Mouse (Mus musculus): ENCODE measurements around the gene Patl2.

Patl2 gene

DNA sequence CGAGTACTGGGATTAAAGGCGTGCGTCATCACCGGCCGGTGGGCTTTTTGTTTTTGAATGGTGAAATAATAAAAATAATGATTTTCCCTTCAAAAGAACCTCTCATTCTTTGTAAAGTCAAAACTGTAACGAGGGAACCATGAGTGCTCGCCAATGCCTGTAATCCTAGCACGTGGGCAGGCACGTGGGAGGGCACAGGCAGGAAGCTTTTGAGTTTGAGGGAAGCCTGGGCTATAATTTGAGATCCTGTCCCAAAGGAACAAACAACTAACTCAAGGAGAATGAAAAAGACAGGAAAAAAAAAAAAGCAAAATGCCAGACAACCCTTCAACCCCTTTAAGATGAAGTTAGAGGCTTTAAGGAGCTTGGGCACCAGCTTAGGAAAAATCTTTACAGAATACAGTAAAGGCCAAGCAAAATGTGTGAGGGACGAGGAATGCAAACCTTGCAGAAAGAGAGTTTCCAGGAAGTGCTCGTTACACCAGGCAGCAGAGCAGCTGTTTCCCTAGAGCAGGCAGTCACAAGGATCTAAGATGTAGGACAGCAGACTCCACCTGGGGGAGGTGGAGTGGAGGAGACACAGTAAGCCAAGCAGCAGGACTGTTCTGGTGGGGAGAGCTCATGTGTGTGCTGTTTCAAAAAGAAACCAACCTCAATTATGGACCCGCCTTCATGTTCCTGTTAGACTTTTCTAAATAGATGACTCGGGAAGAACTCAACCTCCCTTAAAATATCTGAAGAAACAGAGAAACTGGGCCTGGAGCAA lies 22.4 kb downstream of the Patl2 start:
- no peaks in the 10 kb centered on the region for H3K36me3 ChIP-seq (ENCODE audit: insufficient read depth, low read length)
- 0 out of 2 replicates have a peak overlapping the region, but pooled peaks have one; percentile 7 for H3K4me3 ChIP-seq (replicated peaks; ENCODE audit: low read length)
- H3K27me3 ChIP-seq (ENCODE audit: insufficient read depth, low read length): 0 out of 2 replicates have a peak, but pooled peaks cover 9% of the 10 kb centered on the region
- H3K4me1 ChIP-seq (replicated peaks; ENCODE audit: low read depth, low read length): peaks cover 25% of the 10 kb centered on the region
- no peaks in the 10 kb centered on the region for H3K9me3 ChIP-seq (ENCODE audit: low read length)
- TF ChIP-seq CTCF (conservative IDR thresholded peaks at IDR 0.05; ENCODE audit: low read length) (no peak), NANOG (IDR thresholded peaks at IDR 0.05; ENCODE audit: borderline replicate concordance, low read length) (no peak), POU5F1 (IDR thresholded peaks at IDR 0.05; ENCODE audit: borderline replicate concordance, low read length) (no peak)

DNA sequence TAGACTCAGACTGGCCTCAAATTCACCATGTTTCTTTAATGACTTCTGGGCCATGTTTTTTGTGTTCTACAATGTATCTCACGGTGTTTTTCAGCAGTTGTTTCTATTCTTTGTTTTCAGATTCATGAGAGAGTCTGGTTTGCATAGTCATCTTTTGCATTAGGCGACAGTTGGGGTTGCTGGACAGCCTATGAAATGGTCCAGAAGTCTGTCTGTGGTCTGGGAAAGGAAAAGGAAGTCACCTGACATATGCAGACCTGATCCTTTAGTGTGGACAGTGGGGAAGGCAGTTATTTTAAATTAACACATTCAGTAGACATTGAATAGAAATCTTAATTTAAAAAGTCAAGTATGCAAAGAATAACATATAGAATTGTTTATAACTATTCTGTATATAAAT lies 23.5 kb downstream of the Patl2 start:
- Histone ChIP-seq H3K4me1 (replicated peaks; ENCODE audit: low read depth, low read length) (peaks cover 32% of the 10 kb centered on the region), H3K4me3 (replicated peaks; ENCODE audit: low read length) (no peak overlapping the region), H3K27me3 (ENCODE audit: insufficient read depth, low read length) (0 out of 2 replicates have a peak, but pooled peaks cover 6% of the 10 kb centered on the region), H3K36me3 (ENCODE audit: insufficient read depth, low read length) (no peaks in the 10 kb centered on the region), H3K9me3 (ENCODE audit: low read length) (no peaks in the 10 kb centered on the region)
- no peak for TF ChIP-seq NANOG (IDR thresholded peaks at IDR 0.05; ENCODE audit: borderline replicate concordance, low read length)

- H3K27me3 ChIP-seq (ENCODE audit: insufficient read depth, low read length): 0 out of 2 replicates have a peak, but pooled peaks cover 6% of the 10 kb centered on the region
- no peaks in the 10 kb centered on the region for H3K9me3 ChIP-seq (ENCODE audit: low read length)
- H3K4me3 ChIP-seq (replicated peaks; ENCODE audit: low read length): 0 out of 2 replicates have a peak overlapping the region, but pooled peaks have one; percentile 4
- no peak for TF ChIP-seq CTCF (conservative IDR thresholded peaks at IDR 0.05; ENCODE audit: low read length)
- no peak for TF ChIP-seq NANOG (IDR thresholded peaks at IDR 0.05; ENCODE audit: borderline replicate concordance, low read length)
- TF ChIP-seq POU5F1 (IDR thresholded peaks at IDR 0.05; ENCODE audit: borderline replicate concordance, low read length): no peak
- H3K4me1 ChIP-seq (replicated peaks; ENCODE audit: low read depth, low read length): peaks cover 32% of the 10 kb centered on the region
- no peaks in the 10 kb centered on the region for H3K36me3 ChIP-seq (ENCODE audit: insufficient read depth, low read length)
Observed at GRCm38 (mm10) chr2:122161542-122161941, 24.4 kb downstream of the Patl2 start.

- peaks cover 32% of the 10 kb centered on the region for H3K4me1 ChIP-seq (replicated peaks; ENCODE audit: low read depth, low read length)
- no peak for TF ChIP-seq POU5F1 (IDR thresholded peaks at IDR 0.05; ENCODE audit: borderline replicate concordance, low read length)
- TF ChIP-seq CTCF (conservative IDR thresholded peaks at IDR 0.05; ENCODE audit: low read length): peak; percentile 64
- H3K4me3 ChIP-seq (replicated peaks; ENCODE audit: low read length): 0 out of 2 replicates have a peak within 1 kb of the TSS, but pooled peaks have one; percentile 4
- H3K9me3 ChIP-seq (ENCODE audit: low read length): no peaks in the 10 kb centered on the region
- no peaks in the 10 kb centered on the region for H3K36me3 ChIP-seq (ENCODE audit: insufficient read depth, low read length)
- H3K27me3 ChIP-seq (ENCODE audit: insufficient read depth, low read length): 0 out of 2 replicates have a peak, but pooled peaks cover 6% of the 10 kb centered on the region
Observed at GRCm38 (mm10) chr2:122160680-122161079, 25.3 kb downstream of the Patl2 start, which contains the start of gene Trim69. Trim69 (plus strand) TSS chr2:122160700.

DNA sequence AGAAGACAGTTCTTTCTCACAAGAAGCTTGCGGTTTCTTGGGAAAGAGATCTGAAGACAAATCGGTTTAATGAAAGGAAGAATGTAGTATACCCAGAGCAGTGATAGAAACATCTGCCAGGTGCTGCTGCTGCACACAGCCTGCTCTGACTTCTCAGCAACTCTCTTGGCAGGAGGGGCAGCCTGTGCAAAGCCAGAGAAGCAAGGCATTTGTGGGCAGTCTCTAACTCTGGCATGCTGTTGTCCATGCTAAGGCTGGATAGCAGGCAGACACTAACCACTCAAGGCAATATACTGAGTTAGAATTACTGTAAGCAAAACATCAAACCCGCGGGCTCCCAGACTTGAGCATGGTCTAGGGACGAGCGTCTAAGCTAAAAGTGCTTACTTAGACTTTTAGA lies 26.3 kb downstream of the Patl2 start:
- peaks cover 13% of the 10 kb centered on the region; the same call in 1 of the 2 replicates for H3K27me3 ChIP-seq (ENCODE audit: insufficient read depth, low read length)
- no peaks in the 10 kb centered on the region for H3K36me3 ChIP-seq (ENCODE audit: insufficient read depth, low read length)
- no peaks in the 10 kb centered on the region for H3K9me3 ChIP-seq (ENCODE audit: low read length)
- peaks cover 32% of the 10 kb centered on the region for H3K4me1 ChIP-seq (replicated peaks; ENCODE audit: low read depth, low read length)
- H3K4me3 ChIP-seq (replicated peaks; ENCODE audit: low read length): no peak overlapping the region
- no peak for TF ChIP-seq CTCF (conservative IDR thresholded peaks at IDR 0.05; ENCODE audit: low read length)
- TF ChIP-seq POU5F1 (IDR thresholded peaks at IDR 0.05; ENCODE audit: borderline replicate concordance, low read length): no peak
- no peak for TF ChIP-seq NANOG (IDR thresholded peaks at IDR 0.05; ENCODE audit: borderline replicate concordance, low read length)

GRCm38 (mm10) chr2:122158362-122158802 lies 27.6 kb downstream of the Patl2 start:
- TF ChIP-seq POU5F1 (IDR thresholded peaks at IDR 0.05; ENCODE audit: borderline replicate concordance, low read length) (no peak), NANOG (IDR thresholded peaks at IDR 0.05; ENCODE audit: borderline replicate concordance, low read length) (no peak), CTCF (conservative IDR thresholded peaks at IDR 0.05; ENCODE audit: low read length) (no peak)
- H3K4me1 ChIP-seq (replicated peaks; ENCODE audit: low read depth, low read length): peaks cover 24% of the 10 kb centered on the region

GRCm38 (mm10) chr2:122157561-122157960 lies 28.4 kb downstream of the Patl2 start:
- no peak overlapping the region for H3K4me3 ChIP-seq (replicated peaks; ENCODE audit: low read length)
- peaks cover 24% of the 10 kb centered on the region for H3K4me1 ChIP-seq (replicated peaks; ENCODE audit: low read depth, low read length)
- TF ChIP-seq CTCF (conservative IDR thresholded peaks at IDR 0.05; ENCODE audit: low read length) (no peak), POU5F1 (IDR thresholded peaks at IDR 0.05; ENCODE audit: borderline replicate concordance, low read length) (no peak), NANOG (IDR thresholded peaks at IDR 0.05; ENCODE audit: borderline replicate concordance, low read length) (no peak)
- no peaks in the 10 kb centered on the region for H3K36me3 ChIP-seq (ENCODE audit: insufficient read depth, low read length)
- H3K9me3 ChIP-seq (ENCODE audit: low read length): no peaks in the 10 kb centered on the region
- H3K27me3 ChIP-seq (ENCODE audit: insufficient read depth, low read length): peaks cover 9% of the 10 kb centered on the region; the same call in 1 of the 2 replicates

More at GRCm38 (mm10) chr2:122158362-122158802, 27.6 kb downstream of the Patl2 start:
- no peaks in the 10 kb centered on the region for H3K36me3 ChIP-seq (ENCODE audit: insufficient read depth, low read length)
- no peaks in the 10 kb centered on the region for H3K9me3 ChIP-seq (ENCODE audit: low read length)
- H3K4me3 ChIP-seq (replicated peaks; ENCODE audit: low read length): no peak overlapping the region
- H3K27me3 ChIP-seq (ENCODE audit: insufficient read depth, low read length): peaks cover 9% of the 10 kb centered on the region; the same call in 1 of the 2 replicates

DNA sequence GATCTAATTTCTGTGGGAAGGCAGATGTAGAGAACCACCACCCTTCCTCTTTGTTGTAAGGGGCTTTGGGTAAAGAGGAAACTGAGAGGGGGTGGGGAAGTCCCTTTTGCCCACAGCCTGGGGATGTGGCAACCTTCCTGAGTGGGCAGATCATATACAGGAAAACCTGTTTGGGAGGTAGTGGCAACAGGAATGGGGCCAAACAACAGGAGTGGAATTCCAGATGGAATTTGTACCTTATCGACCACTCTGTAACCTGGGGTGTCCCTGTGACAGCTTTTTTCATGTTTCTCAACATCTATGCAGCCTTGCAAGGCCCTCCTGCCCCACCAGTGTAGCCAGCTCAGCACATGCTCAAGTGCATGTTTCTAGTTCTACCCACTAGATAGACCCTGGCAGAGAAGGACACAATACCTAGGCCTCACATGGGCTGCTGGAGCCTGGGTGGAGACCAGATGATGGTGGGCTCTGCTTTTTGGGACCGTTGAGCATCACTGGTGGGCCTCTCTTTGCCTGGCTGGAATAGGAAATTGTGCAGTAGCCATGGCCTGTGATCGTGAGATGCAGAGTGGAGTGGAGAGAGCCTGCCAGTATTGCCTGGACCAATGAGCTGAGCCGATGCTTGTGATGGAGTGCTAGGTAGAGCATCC lies 29.8 kb downstream of the Patl2 start:
- H3K4me1 ChIP-seq (replicated peaks; ENCODE audit: low read depth, low read length): peaks cover 15% of the 10 kb centered on the region
- H3K27me3 ChIP-seq (ENCODE audit: insufficient read depth, low read length): peaks cover 14% of the 10 kb centered on the region; the same call in 1 of the 2 replicates
- H3K4me3 ChIP-seq (replicated peaks; ENCODE audit: low read length): peak overlapping the region; percentile 41; the same call in 1 of the 2 replicates
- no peaks in the 10 kb centered on the region for H3K36me3 ChIP-seq (ENCODE audit: insufficient read depth, low read length)
- H3K9me3 ChIP-seq (ENCODE audit: low read length): no peaks in the 10 kb centered on the region
- TF ChIP-seq POU5F1 (IDR thresholded peaks at IDR 0.05; ENCODE audit: borderline replicate concordance, low read length): no peak
- no peak for TF ChIP-seq NANOG (IDR thresholded peaks at IDR 0.05; ENCODE audit: borderline replicate concordance, low read length)
- TF ChIP-seq CTCF (conservative IDR thresholded peaks at IDR 0.05; ENCODE audit: low read length): no peak
